Mouse (Mus musculus) lung, adult 2 months (tissue): ENCODE measurements around the gene H13. TPM values are rescaled to one million over a fixed set of nuclear protein-coding genes. Genes with fewer than 3 reads are reported as not detected.
A peak's percentile ranks its signal among the peaks of the same experiment; 100 is the strongest.

Source experiments
- DNase-seq: peaks from one replicate; pipeline ENCODE4 v3.0.0; 2022
- H3K4me1 ChIP-seq: fragments of 200-500 bp; 2 replicates; pipeline ENCODE4 v1.6.1; 2011; ENCODE audit warnings: low read length; ENCODE audit not compliant: control insufficient read depth, insufficient read depth
- H3K4me3 ChIP-seq: fragments of 200-500 bp; replicated peaks from 2 replicates; pipeline ENCODE3; 2011; ENCODE audit warnings: low read depth, mild to moderate bottlenecking, control low read depth, low read length; ENCODE audit errors: extremely low read depth
- CTCF ChIP-seq: fragments of 200-500 bp; IDR thresholded peaks from 2 replicates; pipeline ENCODE4 v1.5.1; 2011; ENCODE audit warnings: mild to moderate bottlenecking, low read length, control low read depth; ENCODE audit not compliant: insufficient read depth
- POLR2A ChIP-seq: fragments of 200-500 bp; IDR thresholded peaks from 2 replicates; pipeline ENCODE4 v1.6.1; 2011; ENCODE audit warnings: low read depth, mild to moderate bottlenecking, control low read depth, low read length, borderline replicate concordance; ENCODE audit errors: extremely low read depth
- WGBS: fragments of 180-500 bp; shearing (Covaris S2); methylation state at CpG from one replicate; pipeline ENCODE4 v1.1.7; 2018; 5-methylcytosine and 5-hydroxymethylcytosine counted together
- polyA plus RNA-seq: library from polyadenylated mRNA; depleted of rRNA; stranded (reverse); fragments of >200 nt; gene quantifications from 2 replicates; pipeline ENCODE4 v1.2.3, GENCODE M21; 2012

The H13 gene
- polyA plus RNA-seq, 1 experiment: 125 TPM

DNA sequence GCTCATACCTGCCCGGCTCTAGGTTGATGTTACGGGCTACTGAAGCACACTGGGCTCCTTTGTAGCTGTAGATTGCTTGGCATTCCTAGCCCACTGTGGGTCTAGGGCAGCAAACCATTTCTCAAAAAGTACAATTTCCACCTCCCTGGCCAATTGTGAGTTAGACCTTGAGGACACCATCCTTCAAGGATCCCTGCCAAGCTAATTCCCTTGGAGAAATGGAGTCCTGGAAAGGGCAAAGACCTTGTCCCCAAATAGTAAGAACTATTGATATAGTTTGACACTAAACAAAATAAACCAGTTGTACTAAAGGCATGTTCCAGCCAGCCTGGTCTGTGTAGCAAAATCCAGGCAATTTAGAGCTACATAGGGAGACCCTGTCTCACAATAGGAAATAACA lies 69.1 kb downstream of the H13 start:
- TF ChIP-seq POLR2A (no peak), CTCF (no peak)
- peak overlapping the region; percentile 59 for H3K4me3 ChIP-seq
- DNase-seq: no peak
- peaks cover 23% of the 10 kb centered on the region for H3K4me1 ChIP-seq
- WGBS: 17% methylated on average over 2 of the region's 2 CpGs

DNA sequence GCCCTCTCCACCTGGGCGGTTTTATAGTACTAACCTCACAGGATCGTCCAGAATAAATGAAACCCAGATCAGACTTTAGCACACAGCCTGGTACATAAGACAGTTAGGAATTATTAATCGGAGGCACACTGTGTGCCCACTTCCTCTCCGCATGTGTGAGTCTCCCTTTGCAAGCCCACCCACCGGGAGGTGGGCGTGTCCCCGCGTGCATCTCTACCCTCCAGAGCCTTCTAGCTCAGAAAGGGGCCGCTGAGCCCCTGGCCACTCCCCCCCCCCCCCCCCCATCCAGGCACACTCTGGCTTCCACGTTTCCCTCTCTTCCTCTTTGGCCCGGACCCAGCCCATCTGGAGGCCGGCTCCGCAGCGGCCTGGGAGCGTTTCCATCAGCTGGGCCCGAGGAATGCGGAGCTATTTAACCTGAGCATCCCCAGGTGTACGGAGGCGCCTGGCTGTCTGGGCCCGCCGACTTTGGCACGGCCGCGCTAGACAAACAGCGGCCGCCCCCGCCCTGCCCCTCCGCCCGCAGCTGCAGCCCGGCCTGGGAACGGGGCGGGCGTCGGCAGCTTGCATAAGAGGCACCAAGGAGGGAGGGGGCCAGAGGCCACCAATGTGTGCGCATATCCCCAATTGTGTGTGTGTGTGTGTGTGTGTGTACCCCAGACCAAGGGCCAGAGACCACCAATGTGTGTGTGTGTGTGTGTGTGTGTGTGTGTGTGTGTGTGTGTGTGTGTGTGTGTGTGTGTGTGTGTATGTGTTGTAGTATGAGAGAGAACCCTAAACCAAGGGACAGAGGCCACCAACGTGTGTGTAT lies 70.0 kb downstream of the H13 start:
- TF ChIP-seq POLR2A (peak; percentile 47; the same call in 1 of the 2 replicates), CTCF (no peak)
- H3K4me1 ChIP-seq: peaks cover 23% of the 10 kb centered on the region
- H3K4me3 ChIP-seq: peak overlapping the region; percentile 57
- 1% methylated on average over 34 of the region's 36 CpGs for WGBS
- peak; percentile 73 for DNase-seq

DNA sequence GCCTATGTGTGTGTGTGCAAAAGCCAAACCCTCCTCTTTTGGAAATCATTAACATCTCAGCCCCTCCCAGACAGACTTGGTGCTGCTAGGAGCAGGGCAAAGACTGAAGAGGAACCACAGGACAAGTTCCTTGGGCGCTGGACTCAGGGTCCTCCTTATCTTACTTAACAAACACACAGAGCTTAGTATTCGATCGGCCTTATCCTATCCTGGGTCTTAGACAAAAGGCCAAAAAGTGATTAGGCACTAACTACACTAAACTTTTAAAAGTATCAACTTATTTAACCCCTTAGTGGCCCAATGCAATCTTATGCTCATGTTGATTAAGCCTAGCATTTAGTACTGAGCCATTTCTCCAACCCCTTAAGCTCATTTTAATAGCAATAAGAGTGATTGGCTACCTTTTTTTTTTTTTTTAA lies 70.6 kb downstream of the H13 start:
- DNase-seq: no peak
- TF ChIP-seq POLR2A (no peak), CTCF (no peak)
- H3K4me1 ChIP-seq: peaks cover 19% of the 10 kb centered on the region
- 4% methylated on average over 3 of the region's 3 CpGs for WGBS
- H3K4me3 ChIP-seq: no peak overlapping the region

DNA sequence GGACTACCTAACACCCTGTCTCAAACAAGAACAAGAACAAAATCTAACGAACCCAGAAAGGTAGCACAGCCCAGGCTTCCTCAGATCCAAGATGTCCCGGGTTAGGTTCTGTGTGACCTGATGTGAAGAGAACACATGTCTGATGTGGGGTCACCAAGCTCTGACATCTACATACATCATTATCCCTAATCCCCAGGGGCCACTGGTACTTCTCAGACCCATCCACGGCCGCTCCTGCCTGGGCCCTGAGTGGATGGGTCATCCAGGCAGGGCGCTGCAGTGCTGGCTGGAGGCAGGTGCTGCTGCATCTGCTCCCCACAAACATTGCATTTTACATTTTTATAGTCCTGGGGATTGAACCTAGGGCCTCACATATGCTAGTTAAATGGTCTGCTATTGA lies 71.2 kb downstream of the H13 start:
- peaks cover 19% of the 10 kb centered on the region for H3K4me1 ChIP-seq
- no peak for TF ChIP-seq POLR2A
- TF ChIP-seq CTCF: no peak
- 74% methylated on average over 5 of the region's 5 CpGs for WGBS
- no peak overlapping the region for H3K4me3 ChIP-seq
- no peak for DNase-seq

- 0 out of 2 replicates have a peak, but pooled peaks have one; percentile 20 for TF ChIP-seq POLR2A
- no peak for TF ChIP-seq CTCF
- H3K4me1 ChIP-seq: peaks cover 19% of the 10 kb centered on the region
- WGBS: 9% methylated on average over 14 of the region's 14 CpGs
- peak overlapping the region; percentile 3 for H3K4me3 ChIP-seq
- peak; percentile 83 for DNase-seq
These were observed 72.1 kb downstream of the H13 start for GRCm38 (mm10) chr2:152741153-152742041.

DNA sequence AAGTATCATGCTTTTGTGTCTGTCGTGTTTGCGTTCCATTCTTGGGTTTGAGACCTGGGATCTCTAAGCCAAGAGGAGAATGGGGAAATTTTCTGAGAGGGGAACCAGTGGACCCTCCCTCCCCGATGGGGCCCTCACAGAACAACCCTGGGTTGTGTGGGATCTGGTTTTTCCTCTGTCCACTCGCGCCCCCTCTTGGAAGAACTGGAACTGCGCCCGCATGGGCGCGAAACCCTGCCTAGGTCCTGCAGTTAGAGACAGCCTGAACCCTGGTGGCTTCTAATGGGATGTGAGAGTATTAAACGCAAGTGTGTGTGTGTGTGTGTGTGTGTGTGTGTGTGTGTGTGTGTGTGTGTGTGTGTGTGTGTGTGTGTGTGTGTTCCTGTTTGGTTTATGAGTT lies 73.2 kb downstream of the H13 start:
- WGBS: 17% methylated on average over 10 of the region's 10 CpGs
- TF ChIP-seq POLR2A (no peak), CTCF (peak; percentile 64)
- Histone ChIP-seq H3K4me1 (peaks cover 16% of the 10 kb centered on the region), H3K4me3 (no peak overlapping the region)
- DNase-seq: peak; percentile 77

DNA sequence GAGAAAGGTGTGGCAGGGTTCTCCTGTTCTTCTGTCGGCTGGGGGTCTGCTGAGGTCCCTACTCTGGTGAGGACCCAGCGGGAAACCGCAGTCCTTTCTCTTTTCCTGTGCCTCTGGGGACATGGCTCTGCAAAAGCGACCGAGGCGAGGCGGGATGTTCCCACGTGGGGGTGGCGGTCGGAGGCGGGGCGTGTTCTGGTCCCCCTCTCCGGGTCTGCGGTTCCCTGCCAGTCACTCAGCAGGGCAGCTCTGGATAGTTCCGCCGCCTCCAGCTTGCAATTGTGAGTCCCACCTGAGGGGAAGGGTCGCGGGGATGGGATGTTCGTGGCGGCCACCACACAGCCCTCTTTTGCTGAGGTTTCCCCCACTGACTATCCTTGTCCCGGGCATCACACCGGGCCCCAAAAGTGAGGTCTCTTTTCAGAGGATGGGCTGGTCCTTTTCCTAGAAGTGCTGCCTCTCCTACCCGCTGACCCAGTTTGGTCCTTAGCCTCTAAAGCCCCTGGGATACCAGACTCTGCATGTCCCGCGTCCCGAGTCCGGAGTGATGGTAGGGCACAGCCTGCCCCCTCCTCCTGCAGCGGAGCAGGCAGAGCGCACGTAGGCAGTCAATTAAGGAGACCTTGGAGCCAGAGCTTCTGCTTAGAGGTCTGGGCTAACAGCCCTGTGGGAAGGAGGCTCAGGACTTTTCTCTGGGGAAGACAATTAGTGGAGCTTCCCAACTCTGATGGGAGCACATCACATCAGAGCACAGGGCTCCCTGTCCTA lies 84.9 kb downstream of the H13 start, which contains the start of gene Cox4i2:
Gene Cox4i2, plus strand, starts transcription at position 230 of the 768 bp plus-strand sequence.
- no peak for DNase-seq
- whole genome bisulfite sequencing: 16% methylated on average over 30 of the region's 30 CpGs
- Histone ChIP-seq H3K4me1 (no peaks in the 10 kb centered on the region), H3K4me3 (peak within 1 kb of the TSS; percentile 55)
- TF ChIP-seq CTCF (no peak), POLR2A (peak; percentile 11; the same call in 1 of the 2 replicates)

DNA sequence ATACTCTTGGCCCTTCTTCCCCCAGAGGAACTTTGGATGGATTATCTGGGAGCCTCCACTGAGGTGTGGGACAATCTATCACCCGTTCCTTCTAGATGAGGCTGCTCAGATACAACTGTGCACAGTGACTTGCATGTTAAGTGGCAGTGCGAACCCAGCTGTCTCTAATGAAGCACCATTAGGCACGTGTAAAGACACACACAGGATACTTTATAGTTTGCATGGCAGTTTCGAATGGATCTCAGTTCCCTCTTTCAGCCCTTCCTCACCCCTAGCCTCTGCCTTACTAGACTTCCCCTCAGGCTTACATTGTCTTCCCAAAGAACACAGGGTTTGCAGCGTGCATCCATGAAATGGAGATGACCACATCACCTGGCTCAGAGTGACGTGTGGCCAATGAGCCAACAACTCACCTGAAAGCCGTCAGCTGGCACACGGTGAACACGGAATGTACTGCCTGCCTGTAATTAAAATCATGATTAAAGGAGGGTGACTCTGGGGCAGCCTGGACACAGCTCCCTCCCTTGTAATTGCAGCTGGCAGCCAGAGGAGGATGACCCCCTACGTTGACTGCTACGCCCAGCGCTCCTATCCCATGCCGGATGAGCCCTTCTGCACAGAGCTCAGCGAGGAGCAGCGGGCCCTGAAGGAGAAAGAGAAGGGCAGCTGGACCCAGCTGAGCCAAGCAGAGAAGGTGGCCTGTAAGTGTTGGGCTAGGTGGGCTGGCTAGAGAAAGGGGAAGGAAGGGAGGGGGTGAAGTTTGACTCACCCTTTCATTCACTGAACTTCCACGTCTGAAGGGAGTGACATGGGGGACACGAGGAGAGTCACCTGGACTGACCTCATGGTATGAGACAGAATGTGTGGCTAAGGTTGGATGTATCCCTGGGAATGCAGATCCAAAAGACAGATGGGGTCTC lies 87.5 kb downstream of the H13 start:
- TF ChIP-seq POLR2A: no peak
- no peak for TF ChIP-seq CTCF
- DNase-seq: no peak
- no peaks in the 10 kb centered on the region for H3K4me1 ChIP-seq
- WGBS: 74% methylated on average over 17 of the region's 17 CpGs
- H3K4me3 ChIP-seq: no peak overlapping the region
